In the genomic region with DNA sequence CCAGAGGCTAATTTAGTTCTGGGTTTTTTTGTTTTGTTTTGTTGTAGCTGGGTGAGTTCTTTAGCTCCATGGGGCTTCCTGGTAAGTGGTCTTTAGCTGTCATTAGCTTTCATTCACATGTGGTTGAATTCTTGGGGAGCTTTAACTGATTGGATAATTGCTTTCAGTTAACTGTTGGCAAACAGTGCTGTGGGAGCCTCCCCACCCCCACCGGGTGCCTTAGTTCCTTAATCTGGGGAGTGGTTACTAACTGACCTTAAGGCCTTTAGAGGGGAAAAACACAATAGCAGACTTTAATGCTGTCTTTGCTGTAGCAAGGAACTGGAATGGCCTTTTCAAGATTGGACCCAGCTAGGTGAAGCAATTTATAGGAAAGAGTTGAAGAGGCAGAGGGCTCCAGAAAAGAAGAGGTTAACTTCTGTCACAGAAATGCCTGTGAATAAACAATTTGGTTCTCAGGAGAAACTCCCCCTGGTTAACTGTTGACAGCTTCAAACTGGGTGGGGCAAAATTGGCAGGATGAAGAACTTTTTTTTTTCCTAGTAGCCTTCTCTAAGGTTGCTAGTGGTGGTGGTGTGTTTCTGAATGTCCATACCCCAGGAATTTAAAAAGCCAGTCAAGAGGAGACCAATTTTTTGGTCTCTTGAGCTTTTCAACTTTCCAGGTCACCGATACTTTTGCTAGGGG, we compare ENCODE assay signal across 9 mouse cellular contexts. TPM values are rescaled to one million over a fixed set of nuclear protein-coding genes. Genes with fewer than 3 reads are reported as not detected.
DNase-seq lines count a peak whose midpoint lies in the region; ATAC-seq lines count a peak whose summit lies in the region.
"Had no signal": no experiment of that assay in that cellular context is flagged by ENCODE, and none has a peak within 500 bp of the region (broad histone marks: within the 10 kb centered on the region; RNA-seq: fewer than 3 reads in every experiment).

No protein-coding gene starts in this region.

- H3K36me3 ChIP-seq in liver, embryonic 16.5 days (ENCODE audit: control insufficient read depth, insufficient read depth) = no peaks in the 10 kb centered on the region
- H3K36me3 ChIP-seq: neural tube, embryonic 15.5 days had no signal

- no peak overlapping the region for H3K9ac ChIP-seq in liver, embryonic 16.5 days (ENCODE audit: low read depth, low read length)
- H3K9ac ChIP-seq: neural tube, embryonic 15.5 days had no signal

- peak overlapping the region; percentile 32 for H3K27ac ChIP-seq in liver, embryonic 16.5 days (ENCODE audit: low read length)
- H3K27ac ChIP-seq: neural tube, embryonic 15.5 days had no signal

- H3K4me2 ChIP-seq in liver, embryonic 16.5 days (ENCODE audit: low read depth, low read length) = 0 out of 2 replicates have a peak overlapping the region, but pooled peaks have one; percentile 6
- H3K4me2 ChIP-seq: neural tube, embryonic 15.5 days had no signal

- H3K27me3 ChIP-seq in liver, embryonic 16.5 days (ENCODE audit: control insufficient read depth, insufficient read depth, low read depth, low read length) = no peaks in the 10 kb centered on the region
- H3K27me3 ChIP-seq: neural tube, embryonic 15.5 days had no signal

- no peak overlapping the region for H3K4me3 ChIP-seq in liver, embryonic 16.5 days (ENCODE audit: low read depth, low read length)
- H3K4me3 ChIP-seq: neural tube, embryonic 15.5 days had no signal

- no peaks in the 10 kb centered on the region for H3K9me3 ChIP-seq in liver, embryonic 16.5 days (replicated peaks; ENCODE audit: control insufficient read depth, low read length)
- H3K9me3 ChIP-seq: neural tube, embryonic 15.5 days had no signal

- H3K4me1 ChIP-seq in liver, embryonic 16.5 days (ENCODE audit: control insufficient read depth, low read depth, low read length) = peaks cover 17% of the 10 kb centered on the region

- peak; percentile 30 for DNase-seq in adrenal gland, postnatal 14 days
- DNase-seq in adrenal gland, adult (ENCODE audit: inconsistent age in 2 of 2, low spot score in 1 of 2) = no peak
- DNase-seq in 3T3-L1 (ENCODE audit: low read depth, low spot score) = peak; percentile 70
- DNase-seq in embryo, embryonic 11 days = peak; percentile 21
- DNase-seq in left cerebral cortex, adult 18-20 months (ENCODE audit: low spot score in 2 of 2) = no peak
- DNase-seq in B cell, adult 2 months = no peak

- WGBS in liver, embryonic 16.5 days (ENCODE audit: insufficient replicate concordance) = 32% methylated on average over 2 of the region's 2 CpGs

- ATAC-seq in liver, embryonic 16.5 days (ENCODE audit: low read depth) = 0 out of 2 replicates have a peak, but pooled peaks have one; percentile 45
- no peak for ATAC-seq in inflammation-experienced regulatory T-cells, adult 6 months

RNA-seq across cellular contexts. Expression of a gene that starts 7.2 kb away (rescaled TPM):
- 96.0 and 104 TPM in 2 replicates for total RNA-seq in adrenal gland, postnatal 14 days (2021)
- 30.9 and 36.2 TPM in 2 replicates for polyA plus RNA-seq in liver, embryonic 16.5 days (2015; fragmentation: Nextera tagmentation; extraction: Ambion mirVana)
- total RNA-seq in left cerebral cortex, adult 18-20 months (2021) = 100 to 1,000 TPM; 101 to 106 TPM
- polyA plus RNA-seq in inflammation-experienced regulatory T-cells, adult 6 months (2017; shearing (Covaris generic)) = 10 to 100 TPM; 31.2 to 49.1 (median 47.2) TPM

RNA-seq across cellular contexts. Expression of a gene that starts 57.0 kb away (rescaled TPM):
- 3.2 and 4.7 TPM in 2 replicates for total RNA-seq in adrenal gland, postnatal 14 days (2021)
- 2.0 and 2.4 TPM in 2 replicates for polyA plus RNA-seq in liver, embryonic 16.5 days (2015; fragmentation: Nextera tagmentation; extraction: Ambion mirVana)
- total RNA-seq in left cerebral cortex, adult 18-20 months (2021) = 10 to 100 TPM; 24.3 to 24.8 TPM
- 10 to 100 TPM; 23.3 to 25.2 (median 25.1) TPM for polyA plus RNA-seq in inflammation-experienced regulatory T-cells, adult 6 months (2017; shearing (Covaris generic))

Comparison
In these comparisons a context has a peak if more than half of its experiments do, and no peak if none do; other contexts are left out.
1. DNase-seq: peak in adrenal gland, postnatal 14 days (single experiment), 3T3-L1 (single experiment) and embryo, embryonic 11 days (single experiment); none in adrenal gland, adult (0 of 2), left cerebral cortex, adult 18-20 months (0 of 2) and B cell, adult 2 months (0 of 2).